Mouse (Mus musculus) neural tube, embryonic 15.5 days (tissue): ENCODE measurements at regions not wholly inside any gene's neighbourhood (a gene's known extent, or its start where the extent isn't known, plus 50 kb on each side); places are given as distances from the start of the nearest gene placed in this dataset.

ENCODE experiments used
- ATAC-seq: fragments of 200-750 bp; cut with Nextera tagmentation; 2 replicates; pipeline ENCODE4 v1.8.0; 2017; ENCODE audit warnings: mild to moderate bottlenecking, moderate TSS enrichment, moderate library complexity; ENCODE audit not compliant: low FRiP score
- H3K27ac ChIP-seq: fragments of 300-500 bp; sonication (generic); replicated peaks from 2 replicates; pipeline ENCODE4 v1.5.1; 2015; ENCODE audit warnings: mild to moderate bottlenecking, inconsistent platforms
- H3K27me3 ChIP-seq: fragments of 300-500 bp; sonication (generic); replicated peaks from 2 replicates; pipeline ENCODE4 v1.6.1; 2015; ENCODE audit warnings: inconsistent platforms
- H3K36me3 ChIP-seq: fragments of 300-500 bp; sonication (generic); 2 replicates; pipeline ENCODE4 v1.6.1; 2015; ENCODE audit warnings: inconsistent platforms
- H3K4me1 ChIP-seq: fragments of 300-500 bp; sonication (generic); 2 replicates; pipeline ENCODE4 v1.6.1; 2015; ENCODE audit warnings: inconsistent platforms
- H3K4me2 ChIP-seq: fragments of 300-500 bp; sonication (generic); 2 replicates; pipeline ENCODE4 v1.6.1; 2015; ENCODE audit warnings: inconsistent platforms, mild to moderate bottlenecking, moderate library complexity
- H3K4me3 ChIP-seq: fragments of 300-500 bp; sonication (generic); replicated peaks from 2 replicates; pipeline ENCODE4 v1.5.1; 2015; ENCODE audit warnings: mild to moderate bottlenecking, inconsistent platforms
- H3K9ac ChIP-seq: fragments of 300-500 bp; sonication (generic); replicated peaks from 2 replicates; pipeline ENCODE4 v1.6.1; 2015; ENCODE audit warnings: mild to moderate bottlenecking, inconsistent platforms
- H3K9me3 ChIP-seq: fragments of 300-500 bp; sonication (generic); replicated peaks from 2 replicates; pipeline ENCODE4 v1.6.1; 2016; ENCODE audit warnings: inconsistent platforms
- WGBS: fragments of 180-500 bp; shearing (Covaris S2); methylation state at CpG from one replicate; pipeline ENCODE4 v1.1.7; 2015; ENCODE audit warnings: mixed read lengths; 5-methylcytosine and 5-hydroxymethylcytosine counted together

- no peak for ATAC-seq
- no peak overlapping the region for H3K27ac ChIP-seq
- no peaks in the 10 kb centered on the region for H3K36me3 ChIP-seq
- no peak overlapping the region for H3K4me3 ChIP-seq
- H3K9ac ChIP-seq, result no peak overlapping the region
- no peaks in the 10 kb centered on the region for H3K4me1 ChIP-seq
- no peaks in the 10 kb centered on the region for H3K27me3 ChIP-seq
- no peak overlapping the region for H3K4me2 ChIP-seq
- WGBS, result 71% methylated on average over 2 of the region's 2 CpGs
- H3K9me3 ChIP-seq, result no peaks in the 10 kb centered on the region
These were observed 315.9 kb upstream of the Vwc2 start for GRCm38 (mm10) chr11:10798079-10798478.

GRCm38 (mm10) chr11:10840191-10840590, 273.8 kb upstream of the Vwc2 start:
- Histone ChIP-seq H3K4me1 (no peaks in the 10 kb centered on the region), H3K4me3 (no peak overlapping the region), H3K9me3 (no peaks in the 10 kb centered on the region), H3K36me3 (no peaks in the 10 kb centered on the region), H3K27ac (no peak overlapping the region), H3K27me3 (no peaks in the 10 kb centered on the region), H3K9ac (no peak overlapping the region), H3K4me2 (no peak overlapping the region)
- ATAC-seq, result no peak
- WGBS, result 60% methylated on average over 3 of the region's 3 CpGs

- no peak for ATAC-seq
These were observed 272.9 kb upstream of the Vwc2 start for GRCm38 (mm10) chr11:10841083-10841482.

GRCm38 (mm10) chr11:10872267-10872666, 241.8 kb upstream of the Vwc2 start:
- H3K27me3 ChIP-seq, result no peaks in the 10 kb centered on the region
- no peaks in the 10 kb centered on the region for H3K4me1 ChIP-seq
- H3K27ac ChIP-seq, result no peak overlapping the region
- no peak overlapping the region for H3K4me2 ChIP-seq
- H3K9ac ChIP-seq, result no peak overlapping the region
- ATAC-seq, result 0 out of 2 replicates have a peak, but pooled peaks have one; percentile 50
- no peaks in the 10 kb centered on the region for H3K9me3 ChIP-seq
- 83% methylated on average over 2 of the region's 2 CpGs for WGBS
- H3K4me3 ChIP-seq, result no peak overlapping the region
- H3K36me3 ChIP-seq, result no peaks in the 10 kb centered on the region

More at GRCm38 (mm10) chr11:10841083-10841482, 272.9 kb upstream of the Vwc2 start:
- no peak overlapping the region for H3K4me3 ChIP-seq
- no peaks in the 10 kb centered on the region for H3K36me3 ChIP-seq
- H3K9me3 ChIP-seq, result no peaks in the 10 kb centered on the region
- no peaks in the 10 kb centered on the region for H3K27me3 ChIP-seq
- H3K4me2 ChIP-seq, result no peak overlapping the region
- H3K4me1 ChIP-seq, result no peaks in the 10 kb centered on the region
- H3K9ac ChIP-seq, result no peak overlapping the region
- 87% methylated on average over 4 of the region's 4 CpGs for WGBS
- no peak overlapping the region for H3K27ac ChIP-seq

GRCm38 (mm10) chr11:10893302-10893701, 220.7 kb upstream of the Vwc2 start:
- Histone ChIP-seq H3K9ac (no peak overlapping the region), H3K4me1 (no peaks in the 10 kb centered on the region), H3K4me2 (no peak overlapping the region), H3K36me3 (no peaks in the 10 kb centered on the region), H3K4me3 (no peak overlapping the region), H3K27me3 (no peaks in the 10 kb centered on the region), H3K9me3 (no peaks in the 10 kb centered on the region), H3K27ac (no peak overlapping the region)
- no peak for ATAC-seq
- WGBS, result 37% methylated on average over 3 of the region's 3 CpGs

GRCm38 (mm10) chr11:10923998-10924397, 190.0 kb upstream of the Vwc2 start:
- no peak overlapping the region for H3K4me3 ChIP-seq
- H3K9ac ChIP-seq, result no peak overlapping the region
- H3K4me1 ChIP-seq, result no peaks in the 10 kb centered on the region
- no peaks in the 10 kb centered on the region for H3K27me3 ChIP-seq
- 76% methylated on average over 1 of the region's 1 CpGs for WGBS
- no peak overlapping the region for H3K4me2 ChIP-seq
- ATAC-seq, result no peak
- H3K27ac ChIP-seq, result no peak overlapping the region
- no peaks in the 10 kb centered on the region for H3K36me3 ChIP-seq
- no peaks in the 10 kb centered on the region for H3K9me3 ChIP-seq

- Histone ChIP-seq H3K36me3 (no peaks in the 10 kb centered on the region), H3K4me3 (no peak overlapping the region), H3K27me3 (no peaks in the 10 kb centered on the region), H3K4me1 (no peaks in the 10 kb centered on the region), H3K27ac (no peak overlapping the region), H3K9me3 (no peaks in the 10 kb centered on the region), H3K9ac (no peak overlapping the region), H3K4me2 (no peak overlapping the region)
- WGBS, result 86% methylated on average over 4 of the region's 4 CpGs
- ATAC-seq, result no peak
These were observed 161.1 kb upstream of the Vwc2 start for GRCm38 (mm10) chr11:10952914-10953313.
